Mouse (Mus musculus): Measurements from ENCODE around the gene Ddi2. TPM values are rescaled to one million over a fixed set of nuclear protein-coding genes. Genes with fewer than 3 reads are reported as not detected.

The Ddi2 gene
- polyA plus RNA-seq, 1 experiment: 40.9 TPM

GRCm38 (mm10) chr4:141742381-141742780, 19.2 kb upstream of the Ddi2 start:
- no peak for DNase-seq (ENCODE audit: low spot score)

DNA sequence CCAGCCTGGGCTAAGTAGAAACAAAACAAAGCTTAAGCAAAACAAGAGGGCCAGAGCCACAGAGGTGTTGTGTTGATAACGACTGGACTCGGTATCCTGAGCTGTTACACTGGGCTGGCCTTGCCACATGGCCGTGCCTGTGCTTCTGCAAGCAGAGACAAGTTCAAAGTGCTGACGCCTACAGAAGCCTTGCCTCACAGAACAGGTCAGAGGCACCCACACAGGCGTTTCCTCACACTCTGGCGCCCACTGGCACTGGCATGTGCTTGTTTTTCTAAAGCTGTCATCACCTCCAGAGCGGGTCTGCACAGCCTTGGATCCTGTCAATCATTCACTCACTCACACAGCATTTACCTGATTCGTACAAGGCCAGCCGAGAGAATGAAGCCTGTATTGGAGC, 18.6 kb upstream of the Ddi2 start:
- peak; percentile 40 for DNase-seq (ENCODE audit: low spot score)

DNA sequence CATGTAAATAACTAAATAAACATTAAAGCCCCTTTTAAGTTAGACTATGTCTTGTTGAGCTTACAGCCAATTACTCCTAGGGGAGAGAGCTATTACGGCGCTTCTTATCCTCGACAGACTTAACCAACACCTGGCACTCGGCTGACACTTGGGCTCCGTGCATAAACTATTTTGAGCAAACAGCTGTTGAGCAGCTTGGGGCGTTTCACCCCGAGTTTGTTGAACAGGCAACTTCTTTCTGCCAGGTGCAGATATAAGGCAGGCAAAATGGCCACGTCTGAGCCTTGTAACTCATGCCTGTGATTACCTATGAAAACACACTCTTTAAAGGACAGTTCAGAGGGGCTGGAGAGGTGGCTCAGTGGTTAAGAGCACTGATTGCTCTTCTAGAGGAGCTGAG, 14.8 kb upstream of the Ddi2 start:
- no peak for DNase-seq (ENCODE audit: low spot score)

GRCm38 (mm10) chr4:141736856-141737255, 13.6 kb upstream of the Ddi2 start:
- DNase-seq (ENCODE audit: low spot score): no peak

- DNase-seq (ENCODE audit: low spot score): no peak
These were observed 12.0 kb upstream of the Ddi2 start for GRCm38 (mm10) chr4:141735206-141735560.

DNA sequence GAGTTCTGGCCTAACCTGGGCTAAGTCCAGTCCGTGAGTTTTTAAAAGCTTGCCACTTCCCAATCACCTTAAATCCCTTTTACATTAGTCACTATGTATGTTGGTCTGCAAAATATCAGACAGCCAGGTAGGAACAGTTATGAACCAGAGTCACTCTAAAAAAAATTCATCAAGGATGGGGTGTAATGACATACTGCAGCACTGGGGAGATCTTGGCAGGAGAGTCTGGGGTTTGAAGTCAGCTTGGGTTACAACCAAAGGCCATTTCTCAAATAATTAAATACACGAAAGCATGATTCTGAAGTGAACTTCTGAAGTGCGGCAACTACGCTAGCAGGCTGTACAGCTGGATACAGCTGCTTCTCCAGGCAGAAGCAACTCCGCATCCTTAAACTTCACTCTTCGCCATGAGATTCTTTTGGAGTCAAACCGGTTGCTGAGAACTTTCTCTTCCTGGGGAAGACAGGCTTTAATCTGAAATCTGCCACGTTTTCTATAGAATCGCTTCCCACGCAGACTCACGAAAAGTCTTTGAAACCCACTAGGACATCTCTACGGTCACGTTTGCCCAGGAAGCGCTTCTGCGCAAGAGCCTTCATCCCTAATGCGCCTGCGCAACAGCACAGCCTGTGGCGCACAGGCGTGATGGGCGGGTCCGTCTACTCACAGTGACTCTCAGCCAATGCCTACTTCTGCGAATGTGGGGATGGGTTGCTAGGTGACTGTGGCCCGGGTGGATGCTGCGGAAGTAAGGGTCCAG, 11.4 kb upstream of the Ddi2 start:
- peak; percentile 70 for DNase-seq (ENCODE audit: low spot score)

DNA sequence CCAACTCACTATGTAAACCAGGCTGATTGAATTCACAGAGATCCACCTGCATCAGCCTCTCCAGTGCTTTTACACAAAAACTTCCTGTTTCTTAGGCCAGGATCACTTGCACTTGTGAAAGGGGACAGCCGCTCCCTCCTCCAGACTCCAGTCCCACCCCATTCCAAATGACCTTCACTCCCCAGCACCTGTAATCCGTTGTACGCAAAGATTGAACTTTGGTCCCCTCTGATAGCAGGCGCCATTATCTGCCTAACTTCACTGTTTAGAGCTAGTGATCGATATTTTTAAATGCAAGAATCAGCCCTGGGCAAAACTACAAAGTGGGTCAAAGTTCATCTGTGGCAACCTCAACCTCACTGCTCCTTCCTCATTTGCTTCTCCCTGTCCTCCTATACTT, 8.5 kb upstream of the Ddi2 start:
- no peak for DNase-seq (ENCODE audit: low spot score)

- no peak for DNase-seq (ENCODE audit: low spot score)
These were observed 7.2 kb upstream of the Ddi2 start for GRCm38 (mm10) chr4:141730401-141730800.

- no peak for DNase-seq (ENCODE audit: low spot score)
These were observed 6.0 kb upstream of the Ddi2 start for GRCm38 (mm10) chr4:141729266-141729665.

- no peak for DNase-seq (ENCODE audit: low spot score)
These were observed 2.5 kb upstream of the Ddi2 start for GRCm38 (mm10) chr4:141725738-141726137.

GRCm38 (mm10) chr4:141725277-141725676, 2.1 kb upstream of the Ddi2 start:
- no peak for DNase-seq (ENCODE audit: low spot score)

DNA sequence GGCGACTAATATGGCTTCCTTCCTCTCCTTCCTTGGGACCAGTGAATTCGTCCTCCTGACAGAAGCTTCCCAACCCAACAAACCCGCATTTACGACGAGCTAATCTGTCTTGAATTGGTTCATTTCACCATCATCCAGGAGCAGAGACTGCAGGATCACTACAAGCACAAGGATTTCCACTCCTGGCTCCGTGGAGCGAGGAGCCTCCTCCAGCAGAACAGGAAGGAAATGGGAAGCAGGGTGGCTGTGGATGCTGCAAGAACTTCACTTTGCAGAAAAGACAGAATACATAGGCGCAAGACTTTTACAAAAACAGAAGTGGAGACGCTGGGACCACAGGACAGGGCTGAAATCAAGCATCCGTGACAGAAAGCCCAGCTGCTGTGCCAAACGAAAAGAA, 1.4 kb upstream of the Ddi2 start:
- no peak for DNase-seq (ENCODE audit: low spot score)

DNA sequence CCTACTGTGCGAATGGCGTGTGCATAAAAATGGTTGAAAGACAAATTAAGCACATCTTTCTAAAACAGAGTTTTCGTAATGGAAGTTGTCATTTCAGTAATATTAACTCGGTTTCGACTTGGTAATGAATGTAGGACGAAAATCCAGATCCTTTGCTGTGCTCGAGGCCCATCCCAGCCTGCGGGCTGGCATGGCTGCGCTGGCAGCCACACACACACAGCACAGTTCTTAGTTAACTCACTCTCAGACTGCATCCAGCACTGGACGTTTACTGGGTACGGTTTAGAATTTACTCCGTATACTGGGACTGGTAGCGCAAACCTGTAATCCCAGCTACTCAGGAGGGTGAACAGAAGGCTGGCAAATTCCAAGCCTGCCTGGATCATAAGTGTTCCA, 452 bp upstream of the Ddi2 start:
- DNase-seq (ENCODE audit: low spot score): no peak

DNA sequence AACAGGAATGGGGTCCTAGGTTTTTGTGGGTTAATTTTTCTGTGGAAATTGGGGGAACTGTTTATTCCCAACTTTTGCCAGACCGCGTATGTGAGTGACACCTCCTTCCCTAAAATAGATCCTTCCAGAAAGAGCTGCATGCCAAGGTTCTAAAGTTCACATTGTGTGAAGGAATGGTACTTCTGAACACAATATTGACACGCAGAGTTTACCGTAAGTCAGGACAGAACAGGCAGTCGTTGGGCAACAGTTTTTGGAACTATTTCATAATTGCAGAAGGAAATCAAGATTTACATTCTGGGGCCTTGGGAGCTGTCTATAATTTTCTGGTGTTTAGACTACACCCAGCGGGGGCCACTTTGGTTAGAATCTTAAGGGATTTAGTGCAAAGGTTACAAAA, 1.3 kb downstream of the Ddi2 start:
- DNase-seq (ENCODE audit: low spot score): no peak

- DNase-seq (ENCODE audit: low spot score): no peak
These were observed 2.3 kb downstream of the Ddi2 start for GRCm38 (mm10) chr4:141720761-141721523.

GRCm38 (mm10) chr4:141719304-141719703, 3.9 kb downstream of the Ddi2 start:
- no peak for DNase-seq (ENCODE audit: low spot score)

- no peak for DNase-seq (ENCODE audit: low spot score)
These were observed 5.6 kb downstream of the Ddi2 start for GRCm38 (mm10) chr4:141717633-141718032.

- no peak for DNase-seq (ENCODE audit: low spot score)
These were observed 8.2 kb downstream of the Ddi2 start for GRCm38 (mm10) chr4:141715027-141715426.

GRCm38 (mm10) chr4:141713598-141714142, 9.5 kb downstream of the Ddi2 start:
- DNase-seq (ENCODE audit: low spot score): no peak

GRCm38 (mm10) chr4:141711250-141711649, 12.0 kb downstream of the Ddi2 start:
- DNase-seq (ENCODE audit: low spot score): no peak

- DNase-seq (ENCODE audit: low spot score): no peak
These were observed 14.2 kb downstream of the Ddi2 start for GRCm38 (mm10) chr4:141708971-141709370.

- DNase-seq (ENCODE audit: low spot score): no peak
These were observed 15.2 kb downstream of the Ddi2 start for GRCm38 (mm10) chr4:141708005-141708404.

GRCm38 (mm10) chr4:141705331-141705730, 17.9 kb downstream of the Ddi2 start:
- DNase-seq (ENCODE audit: low spot score): no peak

Measured in urinary bladder, adult 2 months (tissue).